In the genomic region with DNA sequence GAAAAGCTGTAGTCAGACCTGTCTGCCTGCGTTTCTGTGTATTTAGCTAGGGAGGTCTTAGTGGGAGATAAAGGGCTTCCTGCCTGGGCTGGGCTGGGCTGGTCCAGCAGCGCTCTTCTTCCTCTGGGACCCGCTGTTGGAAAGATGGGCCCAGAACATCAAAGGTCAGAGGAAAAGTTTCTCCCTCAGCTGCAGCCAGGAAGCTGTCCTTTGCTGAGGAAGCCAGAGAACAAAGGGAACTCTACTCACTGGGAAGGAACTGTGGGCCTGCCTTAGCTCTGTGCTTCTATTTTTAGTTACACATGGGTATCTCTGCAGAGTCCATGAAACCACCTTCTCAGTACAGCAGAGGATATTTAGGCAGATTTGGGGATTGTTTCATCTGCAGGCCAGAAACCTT, we compare ENCODE assay signal across 8 mouse cellular contexts.
A peak's percentile ranks its signal among the peaks of the same experiment; 100 is the strongest.
DNase-seq lines count a peak whose midpoint lies in the region; ATAC-seq and TF ChIP-seq lines count a peak whose summit lies in the region.

No protein-coding gene starts in this region.

- H3K4me1 ChIP-seq in cortical plate, adult 2 months (ENCODE audit: control insufficient read depth, insufficient read depth, low read length) = no peaks in the 10 kb centered on the region
- H3K4me1 ChIP-seq in hindbrain, embryonic 13.5 days (replicated peaks) = peaks cover 8% of the 10 kb centered on the region

- H3K9ac ChIP-seq in hindbrain, embryonic 13.5 days = no peak overlapping the region

- H3K4me2 ChIP-seq in hindbrain, embryonic 13.5 days = no peak overlapping the region

- H3K9me3 ChIP-seq in hindbrain, embryonic 13.5 days = no peaks in the 10 kb centered on the region

- no peak overlapping the region for H3K4me3 ChIP-seq in cortical plate, adult 2 months (ENCODE audit: insufficient read depth, low read length)
- no peak overlapping the region for H3K4me3 ChIP-seq in hindbrain, embryonic 13.5 days

- ATAC-seq in hindbrain, embryonic 13.5 days (ENCODE audit: low FRiP score) = no peak

- peaks cover 3% of the 10 kb centered on the region; the same call in 1 of the 2 replicates for H3K27me3 ChIP-seq in hindbrain, embryonic 13.5 days

- DNase-seq in embryo, embryonic 10 days (ENCODE audit: low spot score) = peak; percentile 13
- no peak for DNase-seq in embryo, embryonic 11 days
- peak; percentile 51 for DNase-seq in lung, postnatal 10 days
- no peak for DNase-seq in spleen, postnatal 4 days (ENCODE audit: low spot score in 2 of 2)
- DNase-seq in MN1 (ENCODE audit: low spot score) = no peak
- no peak for DNase-seq in embryo, embryonic 9.5 days (ENCODE audit: extremely low spot score)

- 0 out of 2 replicates have a peak overlapping the region, but pooled peaks have one; percentile 36 for H3K27ac ChIP-seq in cortical plate, adult 2 months (ENCODE audit: insufficient read depth, low read length)
- peak overlapping the region; percentile 20; the same call in 1 of the 2 replicates for H3K27ac ChIP-seq in hindbrain, embryonic 13.5 days

- no peak for TF ChIP-seq CTCF in cortical plate, adult 2 months (IDR thresholded peaks at IDR 0.05; ENCODE audit: extremely low read depth, insufficient read depth, low read length)

- no peaks in the 10 kb centered on the region for H3K36me3 ChIP-seq in hindbrain, embryonic 13.5 days

- TF ChIP-seq POLR2A in cortical plate, adult 2 months (IDR thresholded peaks at IDR 0.05; ENCODE audit: extremely low read depth, insufficient read depth, low read length) = no peak

- WGBS in hindbrain, embryonic 13.5 days = 78% methylated on average over 3 of the region's 3 CpGs

Comparison
In these comparisons a context has a peak if more than half of its experiments do, and no peak if none do; other contexts are left out.
1. DNase-seq: peak in embryo, embryonic 10 days (single experiment) and lung, postnatal 10 days (single experiment); none in embryo, embryonic 11 days (single experiment), spleen, postnatal 4 days (0 of 2), MN1 (single experiment) and embryo, embryonic 9.5 days (single experiment).